Mouse (Mus musculus): Measurements from ENCODE around the gene Tstd1. TPM values are rescaled to one million over a fixed set of nuclear protein-coding genes. Genes with fewer than 3 reads are reported as not detected.

Tstd1 gene
- 1 to 10 TPM; 3.9 to 7.1 TPM for total RNA-seq (2021)
- long read RNA-seq = 0 reads

GRCm38 (mm10) chr1:171418660-171419059 lies at the start of gene Tstd1:
Gene Tstd1 (plus strand): TSS chr1:171418872.
- DNase-seq (ENCODE audit: low spot score in 2 of 2) = no peak

- DNase-seq (ENCODE audit: low spot score in 2 of 2) = no peak
Measured at GRCm38 (mm10) chr1:171369845-171370556, 48.7 kb upstream of the Tstd1 start, which contains the start of gene Nectin4. Gene Nectin4 (plus strand): TSS chr1:171370099.

- no peak for DNase-seq (ENCODE audit: low spot score in 2 of 2)
Measured at GRCm38 (mm10) chr1:171372880-171373279, 45.8 kb upstream of the Tstd1 start.

DNA sequence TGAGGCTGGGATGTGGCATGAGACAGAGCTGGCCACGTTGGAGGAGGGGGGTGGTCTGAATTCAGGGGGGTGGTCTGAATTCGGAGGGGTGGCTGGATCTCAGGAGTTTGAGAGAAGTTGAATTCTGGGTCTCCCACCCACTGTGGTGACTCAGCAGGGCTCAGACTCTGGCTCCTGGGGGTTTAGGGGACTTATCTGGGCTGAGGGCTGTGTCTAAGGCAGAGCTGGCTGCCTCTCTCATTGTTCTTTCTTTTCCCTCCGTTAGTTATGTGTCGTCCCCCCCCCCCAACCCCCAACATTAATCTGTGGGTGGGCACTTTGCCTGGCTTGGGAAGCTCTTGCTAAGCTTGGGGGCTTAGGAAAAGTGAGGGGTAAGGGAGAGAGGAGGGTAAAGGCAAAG lies 44.7 kb upstream of the Tstd1 start:
- DNase-seq (ENCODE audit: low spot score in 2 of 2) = no peak

DNA sequence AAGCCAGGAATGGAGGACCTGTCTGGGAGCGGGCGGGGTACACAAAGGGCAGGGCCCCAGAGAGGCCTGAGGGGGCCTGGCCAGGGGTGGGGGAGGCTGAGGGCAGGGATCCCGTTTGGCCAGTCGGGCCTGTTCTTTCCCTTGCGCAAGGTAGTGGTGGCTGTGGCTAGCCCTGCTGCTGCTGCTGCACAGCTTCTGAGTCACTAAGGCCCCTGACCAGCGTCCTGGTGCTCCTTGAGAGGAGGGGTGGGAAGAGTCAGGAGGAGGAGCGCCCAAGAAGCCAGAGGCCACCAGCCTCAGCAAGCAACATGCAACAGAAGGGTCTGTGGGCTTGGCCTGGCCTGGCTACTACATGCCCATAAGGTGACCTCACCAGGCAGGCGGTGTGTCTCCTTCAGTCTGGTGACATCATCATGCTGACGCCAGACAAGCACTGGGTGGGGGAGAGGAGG lies 43.0 kb upstream of the Tstd1 start:
- DNase-seq (ENCODE audit: low spot score in 2 of 2) = no peak

- DNase-seq (ENCODE audit: low spot score in 2 of 2) = no peak
Measured at GRCm38 (mm10) chr1:171378298-171378697, 40.4 kb upstream of the Tstd1 start.

GRCm38 (mm10) chr1:171379935-171380599 lies 38.6 kb upstream of the Tstd1 start:
- DNase-seq (ENCODE audit: low spot score in 2 of 2) = peak; percentile 55 to 81

DNA sequence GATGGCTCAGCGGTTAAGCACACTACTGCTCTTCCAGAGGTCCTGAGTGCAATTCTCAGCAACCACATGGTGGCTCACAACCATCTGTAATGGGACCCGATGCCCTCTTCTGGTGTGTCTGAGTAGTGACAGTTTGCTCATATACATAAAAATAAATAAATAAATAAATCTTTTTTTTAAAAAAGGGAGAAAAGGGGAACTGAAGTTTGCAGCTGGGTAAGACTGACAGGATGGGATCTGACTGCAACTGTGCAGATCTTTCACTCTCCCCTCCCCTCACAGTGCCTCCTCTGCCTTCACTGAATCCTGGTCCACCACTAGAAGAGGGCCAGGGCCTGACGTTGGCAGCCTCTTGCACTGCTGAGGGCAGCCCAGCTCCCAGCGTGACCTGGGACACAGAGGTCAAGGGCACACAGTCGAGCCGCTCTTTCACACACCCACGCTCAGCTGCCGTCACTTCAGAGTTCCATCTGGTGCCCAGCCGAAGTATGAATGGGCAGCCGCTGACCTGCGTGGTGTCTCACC lies 36.5 kb upstream of the Tstd1 start:
- no peak for DNase-seq (ENCODE audit: low spot score in 2 of 2)

DNA sequence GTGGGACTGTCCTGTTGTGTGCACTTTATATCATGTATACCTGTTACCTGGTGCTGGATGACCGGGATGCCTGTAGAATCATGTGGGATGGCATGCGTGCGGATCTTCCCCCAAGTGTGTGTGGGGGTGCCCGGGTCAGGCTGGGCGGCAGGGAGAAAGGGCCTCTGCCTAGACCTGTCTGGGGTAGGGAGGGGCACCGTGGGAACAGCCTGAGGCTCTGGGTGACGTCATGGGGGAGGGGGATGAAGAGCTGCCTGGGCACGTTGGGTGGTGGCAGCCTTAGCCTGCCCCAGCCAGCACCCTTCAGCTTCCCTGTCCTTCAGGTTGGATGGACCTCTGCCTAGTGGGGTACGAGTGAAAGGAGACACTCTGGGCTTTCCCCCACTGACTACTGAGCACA lies 34.3 kb upstream of the Tstd1 start:
- no peak for DNase-seq (ENCODE audit: low spot score in 2 of 2)

DNA sequence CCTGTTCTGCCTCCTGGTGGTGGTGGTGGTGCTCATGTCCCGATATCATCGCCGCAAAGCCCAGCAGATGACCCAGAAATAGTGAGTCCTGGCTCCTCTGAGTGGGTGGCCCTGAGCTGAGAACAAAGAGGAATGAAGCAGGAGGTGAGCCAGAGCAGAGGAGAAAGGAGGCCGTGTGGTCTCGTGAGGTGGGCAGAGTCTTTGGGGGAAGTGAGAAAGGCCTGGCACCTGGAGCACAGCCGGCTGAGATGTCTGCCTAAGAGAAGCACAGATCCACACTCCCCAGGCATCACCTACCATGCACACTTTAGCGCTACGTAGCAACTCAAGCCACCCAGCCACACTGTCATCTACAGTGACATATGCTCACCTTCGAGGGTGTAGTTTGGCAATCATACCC lies 33.5 kb upstream of the Tstd1 start:
- DNase-seq (ENCODE audit: low spot score in 2 of 2) = no peak

DNA sequence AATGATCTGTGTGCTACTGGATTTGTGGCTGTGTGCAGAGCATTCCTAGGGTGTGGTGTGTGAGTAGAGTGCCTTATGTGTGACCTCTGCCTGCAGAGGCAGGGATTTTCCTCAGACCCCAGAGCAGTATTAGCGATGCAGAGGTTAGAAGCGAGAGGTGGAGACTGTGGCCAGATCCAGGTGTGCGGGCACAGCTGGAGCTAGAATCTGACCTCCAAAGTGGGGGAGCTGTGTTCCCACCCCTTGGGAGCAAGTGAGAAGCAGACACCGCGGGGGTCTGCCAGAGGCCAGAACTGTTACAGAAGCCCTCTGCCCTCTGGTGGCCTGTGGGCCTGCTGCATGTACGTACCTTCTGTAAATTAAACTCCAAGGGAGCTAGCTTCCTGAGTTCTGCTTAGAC lies 31.6 kb upstream of the Tstd1 start:
- DNase-seq (ENCODE audit: low spot score in 2 of 2) = no peak

GRCm38 (mm10) chr1:171388376-171389102 lies 30.1 kb upstream of the Tstd1 start, which contains the start of gene Arhgap30:
Gene Arhgap30 (plus strand): TSS chr1:171388954.
- no peak for DNase-seq (ENCODE audit: low spot score in 2 of 2)

- no peak for DNase-seq (ENCODE audit: low spot score in 2 of 2)
Measured at GRCm38 (mm10) chr1:171390101-171390500, 28.6 kb upstream of the Tstd1 start.

DNA sequence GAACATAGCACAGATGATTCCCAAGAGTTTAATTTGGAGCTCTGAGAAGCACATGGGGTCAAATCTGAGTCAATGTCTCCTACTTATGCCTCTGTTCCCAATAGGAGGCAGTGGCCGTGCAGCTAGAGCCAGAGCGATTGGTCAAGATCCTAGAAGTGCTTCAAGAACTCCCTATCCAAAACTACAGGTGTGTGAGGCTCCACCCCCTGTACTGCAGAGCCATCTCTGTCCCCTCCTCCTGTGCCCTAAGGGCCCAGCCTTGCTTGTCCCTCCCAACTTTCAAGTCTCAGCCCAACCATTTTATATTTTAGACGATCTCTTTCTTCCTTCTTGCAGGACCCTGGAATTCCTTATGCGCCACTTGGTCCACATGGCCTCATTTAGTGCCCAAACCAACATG lies 16.9 kb upstream of the Tstd1 start:
- no peak for DNase-seq (ENCODE audit: low spot score in 2 of 2)

GRCm38 (mm10) chr1:171402991-171403390 lies 15.7 kb upstream of the Tstd1 start:
- DNase-seq (ENCODE audit: low spot score in 2 of 2) = no peak

DNA sequence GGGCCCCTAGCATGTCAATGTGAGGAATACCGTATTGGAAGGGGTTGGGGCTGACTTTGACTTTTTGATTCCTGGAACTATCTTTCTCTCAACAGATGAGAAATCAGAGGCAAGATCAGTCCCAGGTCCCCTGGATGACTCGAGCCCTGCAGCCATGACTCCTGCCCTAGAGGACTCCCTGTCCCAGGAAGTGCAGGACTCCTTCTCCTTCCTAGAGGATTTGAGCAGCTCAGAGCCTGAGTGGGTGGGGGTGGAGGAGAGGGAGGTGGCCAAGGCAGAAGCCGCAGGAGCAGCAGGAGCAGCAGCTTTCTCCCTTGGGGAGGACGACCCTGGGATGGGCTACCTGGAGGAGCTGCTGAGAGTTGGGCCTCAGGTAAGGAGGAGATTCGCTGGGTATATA lies 11.4 kb upstream of the Tstd1 start:
- DNase-seq (ENCODE audit: low spot score in 2 of 2) = no peak

DNA sequence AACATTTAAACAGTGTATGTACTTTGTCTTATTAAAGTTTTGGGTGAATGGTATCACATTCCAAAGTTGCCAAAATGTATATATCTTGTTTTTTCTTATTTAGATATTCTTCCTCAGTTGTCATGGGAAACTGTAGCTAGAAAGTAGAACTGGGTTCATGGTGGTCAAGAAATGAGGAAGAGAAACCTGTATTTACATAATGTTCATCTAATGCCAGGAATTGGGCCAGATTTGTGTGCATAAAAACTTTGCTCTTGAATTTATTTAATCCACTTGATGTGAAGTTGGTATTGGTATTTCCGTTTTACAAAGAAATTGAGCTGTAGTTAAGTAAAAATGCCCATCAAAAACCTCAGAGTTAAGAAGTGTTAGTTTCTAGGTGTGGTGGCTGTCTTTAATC lies 8.4 kb upstream of the Tstd1 start:
- DNase-seq (ENCODE audit: low spot score in 2 of 2) = no peak

- peak; percentile 93 to 97 for DNase-seq (ENCODE audit: low spot score in 2 of 2)
Measured at GRCm38 (mm10) chr1:171410947-171411484, 7.7 kb upstream of the Tstd1 start, which contains the start of gene Usf1. Gene Usf1 (plus strand): TSS chr1:171411313.

DNA sequence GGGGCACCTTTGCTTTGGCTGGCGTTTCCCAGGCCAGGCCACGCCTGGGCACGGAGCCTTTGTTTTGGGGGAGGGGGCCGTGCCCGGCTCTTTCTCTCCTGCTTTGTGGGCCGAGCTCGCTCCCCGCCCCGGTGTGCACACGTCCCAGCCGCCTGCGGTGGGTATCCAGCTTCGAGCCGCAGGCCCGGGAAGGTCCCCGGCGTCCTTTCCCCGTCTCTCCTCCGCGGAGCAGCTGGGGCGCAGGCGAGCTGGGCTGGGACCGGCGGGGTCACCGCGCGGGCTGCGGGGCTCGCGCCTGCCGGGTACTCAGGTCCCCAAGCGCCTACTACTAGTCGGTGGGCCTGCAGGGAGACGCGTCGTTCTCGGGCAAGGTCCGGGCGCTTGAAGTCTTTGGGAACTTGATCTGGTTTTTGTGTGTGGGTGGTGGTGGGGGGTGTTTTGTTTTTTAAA lies 7.2 kb upstream of the Tstd1 start:
- no peak for DNase-seq (ENCODE audit: low spot score in 2 of 2)

DNA sequence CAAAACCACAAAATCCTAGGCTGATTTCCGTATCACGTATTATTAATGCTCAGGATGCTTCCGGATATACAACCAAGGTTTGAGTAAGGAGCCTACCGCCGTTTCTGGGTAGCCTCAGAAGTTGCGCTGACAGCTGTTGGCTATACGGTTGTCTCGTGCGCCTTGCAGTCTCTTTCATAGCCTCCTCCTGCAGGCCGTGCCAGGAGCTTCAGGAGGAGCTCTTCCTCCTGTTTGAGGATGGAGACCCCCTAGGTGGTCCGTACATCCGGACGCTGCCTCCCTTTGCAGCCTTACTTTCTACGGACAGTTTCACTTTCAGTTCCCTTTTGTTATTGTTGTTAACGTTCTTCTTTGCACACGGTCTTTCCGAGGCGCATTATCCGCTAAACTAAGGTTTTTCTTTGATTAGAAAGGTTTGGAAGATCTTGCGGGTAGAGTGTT lies 6.7 kb upstream of the Tstd1 start:
- peak in 1 of 2 experiments; percentile 33 for DNase-seq (ENCODE audit: low spot score in 2 of 2)

- peak; percentile 32 to 59 for DNase-seq (ENCODE audit: low spot score in 2 of 2)
Measured at GRCm38 (mm10) chr1:171412446-171412845, 6.2 kb upstream of the Tstd1 start.
